Mouse (Mus musculus): ENCODE measurements around the gene Arhgap19. TPM values are rescaled to one million over a fixed set of nuclear protein-coding genes. Genes with fewer than 3 reads are reported as not detected.

Arhgap19 gene
- polyA plus RNA-seq, 1 experiment from 2014 or later = 27.8 TPM

- Histone ChIP-seq H3K36me3 (0 out of 2 replicates have a peak, but pooled peaks cover 4% of the 10 kb centered on the region), H3K9me3 (no peaks in the 10 kb centered on the region), H3K4me1 (peaks cover 20% of the 10 kb centered on the region), H3K27me3 (0 out of 2 replicates have a peak, but pooled peaks cover 12% of the 10 kb centered on the region), H3K9ac (replicated peaks) (no peak overlapping the region), H3K4me2 (replicated peaks) (no peak overlapping the region), H3K27ac (replicated peaks) (no peak overlapping the region), H3K4me3 (no peak overlapping the region)
- WGBS = 42% methylated on average over 2 of the region's 2 CpGs
- no peak for ATAC-seq (ENCODE audit: low FRiP score, low read depth)
Observed at GRCm38 (mm10) chr19:41723337-41723736, 78.5 kb downstream of the Arhgap19 start.

GRCm38 (mm10) chr19:41719436-41719835, 82.4 kb downstream of the Arhgap19 start:
- no peak overlapping the region for H3K4me3 ChIP-seq
- WGBS = 80% methylated on average over 8 of the region's 8 CpGs
- no peak overlapping the region for H3K9ac ChIP-seq (replicated peaks)
- no peak overlapping the region for H3K4me2 ChIP-seq (replicated peaks)
- peaks cover 45% of the 10 kb centered on the region for H3K4me1 ChIP-seq
- H3K9me3 ChIP-seq = no peaks in the 10 kb centered on the region
- H3K27me3 ChIP-seq = peaks cover 28% of the 10 kb centered on the region
- H3K36me3 ChIP-seq = no peaks in the 10 kb centered on the region
- ATAC-seq (ENCODE audit: low FRiP score, low read depth) = no peak
- H3K27ac ChIP-seq (replicated peaks) = no peak overlapping the region

Other genes starting within 250 kb of the Arhgap19 start
- 4.0 and 4.2 TPM in 2 replicates for gene Gm340, start 219.7 kb downstream of the Arhgap19 start, polyA plus RNA-seq (2016; fragmentation: Nextera tagmentation; extraction: Ambion mirVana)
- 12.2 and 14.8 TPM in 2 replicates for gene Slit1, start 58.4 kb downstream of the Arhgap19 start, polyA plus RNA-seq (2016; fragmentation: Nextera tagmentation; extraction: Ambion mirVana)
- gene Frat1, start 27.9 kb upstream of the Arhgap19 start, polyA plus RNA-seq (2016; fragmentation: Nextera tagmentation; extraction: Ambion mirVana) = 15.5 and 18.6 TPM in 2 replicates
- gene Frat2, start 46.1 kb upstream of the Arhgap19 start, polyA plus RNA-seq (2016; fragmentation: Nextera tagmentation; extraction: Ambion mirVana) = 15.1 and 15.8 TPM in 2 replicates
- gene Rrp12, start 94.1 kb upstream of the Arhgap19 start, polyA plus RNA-seq (2016; fragmentation: Nextera tagmentation; extraction: Ambion mirVana) = 22.8 and 22.9 TPM in 2 replicates
- gene Pgam1, start 109.9 kb upstream of the Arhgap19 start, polyA plus RNA-seq (2016; fragmentation: Nextera tagmentation; extraction: Ambion mirVana) = 514 and 531 TPM in 2 replicates
- gene Exosc1, start 131.4 kb upstream of the Arhgap19 start, polyA plus RNA-seq (2016; fragmentation: Nextera tagmentation; extraction: Ambion mirVana) = 73.1 and 76.8 TPM in 2 replicates
- gene Zdhhc16, start 131.4 kb upstream of the Arhgap19 start, polyA plus RNA-seq (2016; fragmentation: Nextera tagmentation; extraction: Ambion mirVana) = 79.9 and 82.6 TPM in 2 replicates
- gene Mms19, start 179.1 kb upstream of the Arhgap19 start, polyA plus RNA-seq (2016; fragmentation: Nextera tagmentation; extraction: Ambion mirVana) = 35.5 and 37.8 TPM in 2 replicates
- gene Ubtd1, start 179.7 kb upstream of the Arhgap19 start, polyA plus RNA-seq (2016; fragmentation: Nextera tagmentation; extraction: Ambion mirVana) = 11.2 and 12.0 TPM in 2 replicates
- not detected in 2 replicates for gene Ankrd2, start 234.0 kb upstream of the Arhgap19 start, polyA plus RNA-seq (2016; fragmentation: Nextera tagmentation; extraction: Ambion mirVana)
- gene Hoga1, start 243.6 kb upstream of the Arhgap19 start, polyA plus RNA-seq (2016; fragmentation: Nextera tagmentation; extraction: Ambion mirVana) = 0.98 and 1.3 TPM in 2 replicates

All from midbrain, embryonic 12.5 days (tissue).